Mouse (Mus musculus) c-Kit-positive CD71-positive TER-119-negative erythroid progenitor cells, embryonic 14.5 days (primary cell): ENCODE measurements around the gene Herc4.
A peak's percentile ranks its signal among the peaks of the same experiment; 100 is the strongest.

Experiments used
- DNase-seq: peaks from one replicate; pipeline ENCODE4 v3.0.0-alpha.2; 2013; ENCODE audit warnings: low read depth

Gene Herc4

GRCm38 (mm10) chr10:63248421-63248820 lies 4.8 kb downstream of the Herc4 start:
- no peak for DNase-seq

- DNase-seq: no peak
Observed at GRCm38 (mm10) chr10:63258696-63259095, 15.1 kb downstream of the Herc4 start.

- DNase-seq: no peak
Observed at GRCm38 (mm10) chr10:63259340-63259739, 15.7 kb downstream of the Herc4 start.

GRCm38 (mm10) chr10:63267941-63268340 lies 24.3 kb downstream of the Herc4 start:
- no peak for DNase-seq

- DNase-seq: no peak
Observed at GRCm38 (mm10) chr10:63272401-63272800, 28.8 kb downstream of the Herc4 start.

- DNase-seq: peak; percentile 48
Observed at GRCm38 (mm10) chr10:63272868-63273267, 29.3 kb downstream of the Herc4 start.

GRCm38 (mm10) chr10:63277010-63277409 lies 33.4 kb downstream of the Herc4 start:
- DNase-seq: peak; percentile 83

GRCm38 (mm10) chr10:63279851-63280250 lies 36.2 kb downstream of the Herc4 start:
- no peak for DNase-seq

- DNase-seq: peak; percentile 43
Observed at GRCm38 (mm10) chr10:63282417-63282816, 38.8 kb downstream of the Herc4 start.

- no peak for DNase-seq
Observed at GRCm38 (mm10) chr10:63282846-63283245, 39.2 kb downstream of the Herc4 start.

GRCm38 (mm10) chr10:63302356-63302755 lies 58.7 kb downstream of the Herc4 start:
- DNase-seq: no peak

GRCm38 (mm10) chr10:63308582-63309366 lies 65.2 kb downstream of the Herc4 start:
- DNase-seq: peak; percentile 82

GRCm38 (mm10) chr10:63313726-63314125 lies 70.1 kb downstream of the Herc4 start:
- DNase-seq: no peak

GRCm38 (mm10) chr10:63327091-63327490 lies 83.5 kb downstream of the Herc4 start:
- DNase-seq: no peak

- DNase-seq: no peak
Observed at GRCm38 (mm10) chr10:63336901-63337300, 93.3 kb downstream of the Herc4 start.

GRCm38 (mm10) chr10:63337326-63337725 lies 93.7 kb downstream of the Herc4 start:
- DNase-seq: no peak

GRCm38 (mm10) chr10:63337951-63338836 lies 94.6 kb downstream of the Herc4 start:
- DNase-seq: no peak

- DNase-seq: peak; percentile 78
Observed at GRCm38 (mm10) chr10:63338914-63339643, 95.5 kb downstream of the Herc4 start.

GRCm38 (mm10) chr10:63341351-63341750 lies 97.7 kb downstream of the Herc4 start:
- no peak for DNase-seq

GRCm38 (mm10) chr10:63344751-63345150 lies 101.1 kb downstream of the Herc4 start:
- no peak for DNase-seq

GRCm38 (mm10) chr10:63348291-63348690 lies 104.7 kb downstream of the Herc4 start:
- no peak for DNase-seq

- no peak for DNase-seq
Observed at GRCm38 (mm10) chr10:63350666-63351065, 107.1 kb downstream of the Herc4 start.
